Mouse (Mus musculus): ENCODE measurements around the gene Ptcra. TPM values are rescaled to one million over a fixed set of nuclear protein-coding genes. Genes with fewer than 3 reads are reported as not detected.

The Ptcra gene
- polyA plus RNA-seq, 1 experiment: 0.88 TPM

DNA sequence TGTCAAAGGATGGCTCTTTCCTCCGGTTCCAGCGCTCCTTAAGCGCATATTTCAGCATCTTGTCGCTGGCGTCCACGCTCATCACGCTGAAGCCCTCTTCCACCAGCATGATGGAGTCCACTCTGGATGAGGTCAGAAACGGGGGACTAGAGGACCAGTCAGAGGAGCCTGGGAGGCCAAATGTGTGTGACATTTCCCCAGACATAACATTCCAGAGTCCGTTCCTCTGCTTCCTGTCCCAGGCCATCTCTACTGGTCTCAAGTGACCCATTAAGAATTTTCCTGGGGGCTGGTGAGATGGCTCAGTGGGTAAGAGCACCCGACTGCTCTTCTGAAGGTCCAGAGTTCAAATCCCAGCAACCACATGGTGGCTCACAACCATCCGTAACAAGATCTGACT is 36.2 kb downstream of the Ptcra start:
- no peak for DNase-seq (ENCODE audit: extremely low spot score in 1 of 2, low spot score in 1 of 2)

DNA sequence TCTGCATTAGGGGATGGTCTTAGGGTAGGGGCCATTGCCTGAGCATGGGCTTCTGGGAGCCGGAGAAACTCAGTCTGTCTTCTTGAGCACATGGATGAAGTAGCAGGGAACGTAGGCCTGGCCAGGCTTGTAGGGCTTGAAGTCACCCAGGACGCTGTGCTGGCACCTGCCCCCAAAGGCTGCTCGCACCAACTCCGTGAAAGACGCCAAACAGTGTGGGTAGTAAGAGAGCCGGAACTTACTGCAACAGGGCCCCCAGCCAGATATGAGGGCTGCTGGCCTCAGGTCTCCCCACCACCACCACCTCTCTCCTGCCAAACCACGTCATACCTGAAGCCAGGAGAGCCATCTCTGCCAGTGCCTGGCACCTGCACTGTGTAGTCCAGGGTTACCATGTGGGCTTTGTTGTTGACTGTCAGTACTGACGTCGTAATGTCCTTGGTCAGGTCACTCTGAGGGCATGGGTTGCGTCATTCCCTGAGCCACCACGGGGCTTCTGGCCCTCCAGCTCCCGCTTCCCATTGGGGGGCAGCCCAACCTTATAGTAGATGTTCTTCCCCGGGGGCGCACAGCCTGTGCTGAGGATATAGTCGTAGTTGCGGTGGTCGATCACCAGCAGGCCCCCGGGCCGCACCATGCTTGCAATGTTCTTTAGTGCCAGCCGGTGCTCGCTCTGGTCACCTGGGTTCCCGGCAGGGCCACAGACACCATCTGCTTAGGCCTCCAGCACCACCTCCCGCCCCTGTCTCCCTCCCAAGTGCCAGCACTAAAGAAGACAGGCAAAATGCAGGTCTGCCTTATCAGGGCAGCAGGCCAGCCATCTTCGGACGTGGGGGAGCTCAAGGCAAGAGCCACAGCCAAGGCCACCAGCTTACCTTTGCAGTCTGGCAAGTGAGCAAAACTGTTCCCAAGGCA is 37.5 kb downstream of the Ptcra start:
- no peak for DNase-seq (ENCODE audit: extremely low spot score in 1 of 2, low spot score in 1 of 2)

DNA sequence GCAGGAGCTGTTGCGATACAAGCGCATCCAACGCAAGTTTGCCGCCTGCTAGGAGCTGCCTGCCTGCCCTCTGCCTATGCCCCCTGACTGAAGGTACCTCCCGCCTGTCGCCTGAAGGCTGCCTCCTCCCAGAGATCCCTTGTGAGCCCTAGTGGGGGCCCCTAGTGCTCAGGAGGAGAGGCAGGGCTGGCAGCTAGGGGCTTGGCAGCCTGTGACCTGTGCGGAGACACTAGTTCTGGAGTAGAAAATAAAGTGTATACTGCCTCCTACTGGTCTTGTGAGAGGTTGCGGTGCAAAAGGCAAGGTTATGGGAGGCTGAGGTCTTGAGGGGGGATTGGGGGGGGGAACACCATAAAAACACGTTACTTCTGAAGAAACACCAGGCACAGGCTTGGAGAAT is 38.2 kb downstream of the Ptcra start:
- DNase-seq (ENCODE audit: extremely low spot score in 1 of 2, low spot score in 1 of 2): no peak

DNA sequence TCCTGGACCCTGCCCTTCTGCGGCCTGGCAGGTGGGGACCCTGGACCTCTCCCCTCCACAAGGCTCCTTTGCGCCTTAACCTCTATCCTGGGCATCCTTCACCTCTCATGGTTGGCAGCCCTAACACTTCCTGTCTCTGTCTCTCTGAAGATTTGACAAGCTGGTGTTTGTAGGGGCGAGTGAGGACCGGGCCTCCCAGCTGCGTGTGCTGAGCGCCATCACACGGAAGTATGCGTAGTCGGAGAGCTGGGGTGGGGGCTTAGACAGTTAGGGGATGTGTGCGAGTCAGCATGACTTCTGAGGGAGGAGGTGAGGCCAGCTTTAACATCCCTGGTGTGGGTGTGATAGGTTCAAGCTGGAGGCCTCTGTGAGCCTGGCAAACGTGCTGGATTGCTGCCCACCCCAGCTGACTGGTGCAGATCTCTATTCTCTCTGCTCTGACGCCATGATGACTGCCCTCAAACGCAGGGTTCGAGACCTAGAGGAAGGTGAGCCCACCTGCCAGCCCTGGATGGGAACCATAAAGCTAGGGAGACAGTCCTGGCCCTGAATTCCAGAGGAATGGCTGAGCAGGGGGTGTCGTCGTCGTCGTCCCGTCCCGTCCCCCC is 38.9 kb downstream of the Ptcra start:
- DNase-seq (ENCODE audit: extremely low spot score in 1 of 2, low spot score in 1 of 2): no peak

- DNase-seq (ENCODE audit: extremely low spot score in 1 of 2, low spot score in 1 of 2): no peak
Observed at GRCm38 (mm10) chr17:46721077-46721476, 42.4 kb downstream of the Ptcra start.

GRCm38 (mm10) chr17:46714756-46715481 is 48.6 kb downstream of the Ptcra start:
- peak in 1 of 2 experiments; percentile 32 for DNase-seq (ENCODE audit: extremely low spot score in 1 of 2, low spot score in 1 of 2)

GRCm38 (mm10) chr17:46713849-46714248 is 49.7 kb downstream of the Ptcra start:
- no peak for DNase-seq (ENCODE audit: extremely low spot score in 1 of 2, low spot score in 1 of 2)

DNA sequence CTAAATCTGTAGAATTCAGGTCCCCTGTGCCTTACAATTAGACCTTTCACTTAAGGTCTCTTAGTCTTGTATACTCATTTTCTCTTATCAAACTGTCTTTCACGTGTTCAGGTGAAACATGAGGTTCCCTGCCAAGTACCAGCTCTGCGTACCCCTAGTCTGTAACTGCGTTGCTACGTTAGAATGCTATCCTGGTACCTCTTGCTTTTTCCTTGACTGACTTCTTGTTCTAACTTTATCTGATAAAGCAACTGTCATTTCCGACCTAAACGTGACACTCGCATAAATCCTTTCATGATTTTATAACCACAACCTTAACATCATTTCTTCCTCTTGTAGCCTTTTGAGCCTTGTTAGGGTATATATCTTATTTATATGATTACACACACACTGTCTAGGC is 51.1 kb downstream of the Ptcra start:
- no peak for DNase-seq (ENCODE audit: extremely low spot score in 1 of 2, low spot score in 1 of 2)

- peak in 1 of 2 experiments; percentile 32 for DNase-seq (ENCODE audit: extremely low spot score in 1 of 2, low spot score in 1 of 2)
Observed at GRCm38 (mm10) chr17:46711612-46712271, 51.8 kb downstream of the Ptcra start.

DNA sequence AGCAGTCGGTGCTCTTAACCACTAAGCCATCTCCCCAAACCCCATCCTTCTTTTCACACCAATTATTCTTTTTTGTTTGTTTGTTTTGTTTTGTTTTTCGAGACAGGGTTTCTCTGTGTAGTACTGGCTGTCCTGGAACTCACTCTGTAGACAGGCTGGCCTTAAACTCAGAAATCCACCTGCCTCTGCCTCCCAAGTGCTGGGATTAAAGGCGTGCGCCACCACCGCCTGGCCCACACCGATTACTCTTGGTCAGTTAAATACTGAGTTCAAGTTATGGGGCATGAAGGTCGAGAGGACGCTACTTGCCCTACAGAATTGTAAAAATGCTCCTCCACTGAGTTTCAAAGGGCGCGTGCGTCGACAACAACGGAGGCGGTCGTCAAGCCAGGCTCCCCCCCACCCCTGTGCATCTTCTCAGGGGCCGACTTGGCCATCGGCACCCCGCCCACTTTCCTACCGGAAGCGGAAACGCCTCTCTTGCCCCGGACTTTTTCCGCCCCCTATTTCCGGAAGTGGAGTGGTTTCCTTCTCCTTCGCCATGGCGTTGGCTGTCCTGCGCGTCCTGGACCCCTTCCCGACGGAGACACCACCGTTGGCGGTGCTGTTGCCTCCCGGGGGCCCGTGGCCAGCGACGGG is 52.4 kb downstream of the Ptcra start, which contains the start of gene Pex6:
Gene Pex6 (plus strand): TSS at position 505 of the 639 bp plus-strand sequence.
- peak; percentile 84 to 94 for DNase-seq (ENCODE audit: extremely low spot score in 1 of 2, low spot score in 1 of 2)

DNA sequence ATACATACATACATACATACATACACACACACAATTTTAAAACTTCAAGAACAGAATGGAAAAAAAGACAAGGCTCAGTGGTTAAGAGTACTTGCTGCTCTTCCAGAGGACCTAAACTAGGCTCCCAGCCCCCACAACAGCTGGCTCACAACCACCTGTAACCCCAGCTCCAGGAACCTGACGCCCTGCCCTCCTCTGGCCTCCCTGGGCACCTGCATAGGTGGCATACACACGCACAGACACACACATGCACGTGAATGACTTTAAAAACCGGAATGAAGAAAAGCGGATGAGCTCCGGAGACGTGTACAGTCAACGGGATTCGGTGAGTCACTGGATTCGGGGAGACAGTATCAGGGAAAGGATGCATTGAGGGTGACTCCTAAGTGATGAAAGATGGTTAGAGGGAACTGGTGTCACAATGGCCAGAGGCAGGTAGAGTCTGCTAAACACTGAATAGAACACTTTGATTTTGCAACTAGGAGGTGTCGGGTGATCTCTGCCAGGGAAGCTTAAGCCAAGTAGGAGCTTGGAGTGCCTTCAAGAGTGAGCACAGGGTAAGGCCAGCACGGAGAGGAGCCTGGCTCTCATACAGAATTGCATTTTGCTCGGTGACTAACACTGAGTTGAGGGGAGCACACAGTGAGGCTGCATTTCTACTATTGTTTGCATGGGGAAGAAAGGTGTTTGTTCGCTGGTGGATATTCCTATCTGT is 57.0 kb downstream of the Ptcra start:
- no peak for DNase-seq (ENCODE audit: extremely low spot score in 1 of 2, low spot score in 1 of 2)

Other genes with a start within 250 kb of the Ptcra start
- gene Cul9, start 217.3 kb downstream of the Ptcra start, polyA plus RNA-seq (2012; rRNA removed): 65.3 and 66.8 TPM in 2 replicates
- gene Srf, start 207.5 kb downstream of the Ptcra start, polyA plus RNA-seq (2012; rRNA removed): 74.8 and 82.0 TPM in 2 replicates
- gene Ptk7, start 134.2 kb downstream of the Ptcra start, polyA plus RNA-seq (2012; rRNA removed): 5.3 and 6.3 TPM in 2 replicates
- 20.1 and 23.5 TPM in 2 replicates for gene Klc4, start 117.7 kb downstream of the Ptcra start, polyA plus RNA-seq (2012; rRNA removed)
- 51.2 and 58.7 TPM in 2 replicates for gene Mrpl2, start 117.5 kb downstream of the Ptcra start, polyA plus RNA-seq (2012; rRNA removed)
- gene Cul7, start 113.4 kb downstream of the Ptcra start, polyA plus RNA-seq (2012; rRNA removed): 33.0 and 35.2 TPM in 2 replicates
- gene Rrp36, start 89.4 kb downstream of the Ptcra start, polyA plus RNA-seq (2012; rRNA removed): 29.6 and 33.0 TPM in 2 replicates
- 151 and 157 TPM in 2 replicates for gene Mea1, start 84.9 kb downstream of the Ptcra start, polyA plus RNA-seq (2012; rRNA removed)
- gene Klhdc3, start 82.8 kb downstream of the Ptcra start, polyA plus RNA-seq (2012; rRNA removed): 189 and 198 TPM in 2 replicates
- 95.4 and 95.5 TPM in 2 replicates for gene Ppp2r5d, start 58.6 kb downstream of the Ptcra start, polyA plus RNA-seq (2012; rRNA removed)
- gene Pex6, start 52.2 kb downstream of the Ptcra start, polyA plus RNA-seq (2012; rRNA removed): 49.1 and 50.5 TPM in 2 replicates
- gene Gnmt, start 34.5 kb downstream of the Ptcra start, polyA plus RNA-seq (2012; rRNA removed): 1.8 and 2.2 TPM in 2 replicates
- 86.0 and 88.3 TPM in 2 replicates for gene Cnpy3, start 11.5 kb downstream of the Ptcra start, polyA plus RNA-seq (2012; rRNA removed)
- 23.6 and 27.1 TPM in 2 replicates for gene 2310039H08Rik, start 8.9 kb upstream of the Ptcra start, polyA plus RNA-seq (2012; rRNA removed)
- 37.8 and 46.0 TPM in 2 replicates for gene Rpl7l1, start 19.0 kb upstream of the Ptcra start, polyA plus RNA-seq (2012; rRNA removed)
- 37.4 and 38.6 TPM in 2 replicates for gene Bicral, start 94.8 kb upstream of the Ptcra start, polyA plus RNA-seq (2012; rRNA removed)
- gene Tbcc, start 127.0 kb upstream of the Ptcra start, polyA plus RNA-seq (2012; rRNA removed): 26.5 and 27.3 TPM in 2 replicates
- gene Prph2, start 146.7 kb upstream of the Ptcra start, polyA plus RNA-seq (2012; rRNA removed): 0.04 TPM in 1 of 2 replicates, not detected in the other
- gene Ubr2, start 246.8 kb upstream of the Ptcra start, polyA plus RNA-seq (2012; rRNA removed): 33.6 and 41.7 TPM in 2 replicates

Measured in frontal cortex, adult 2 months (tissue).